Mouse (Mus musculus) left cerebral cortex, postnatal 25 days (tissue): ENCODE results near the gene Gm49354. TPM values are rescaled to one million over a fixed set of nuclear protein-coding genes. Genes with fewer than 3 reads are reported as not detected.
"Not testable (repeated sequence)": the region's sequence is repeated elsewhere in the genome, so short reads cannot be mapped to it uniquely, and the experiment has no call there.

Experiments used
- DNase-seq, 2 experiments: peaks; one replicate each; pipeline ENCODE4 v3.0.0; 2022; ENCODE audit warnings: low spot score in 2 of 2, mixed read lengths in 1 of 2
- intact Hi-C: fragments of 180-260 bp; cut with DNase I; formaldehyde crosslinking; loops from one replicate; pipeline ENCODE4 v1.15.1; 2025
- total RNA-seq, 2 experiments: library from RNA; stranded (reverse); gene quantifications; 2 replicates each; pipeline ENCODE4 v1.2.3; 2021

Gm49354 gene
- not detected for total RNA-seq

- no peak for DNase-seq
- intact Hi-C loops: no loop called here
Observed at GRCm38 (mm10) chr13:59782145-59782544, at the start of gene Gm49354. TSS of gene Gm49354 (minus strand) at chr13:59782245.

- DNase-seq: no peak
- intact Hi-C loops: no loop called here
Observed at GRCm38 (mm10) chr13:59825966-59826365, 43.9 kb upstream of the Gm49354 start.

- intact Hi-C loops: no loop called here
- DNase-seq: peak; percentile 92 to 95
Observed at GRCm38 (mm10) chr13:59822507-59823462, 40.7 kb upstream of the Gm49354 start, which contains the start of gene Tut7. TSS of gene Tut7 (minus strand) at chr13:59823147.

- no peak for DNase-seq
- intact Hi-C loops: no loop called here
Observed at GRCm38 (mm10) chr13:59820836-59821235, 38.8 kb upstream of the Gm49354 start.

- intact Hi-C loops: no loop called here
- no peak for DNase-seq
Observed at GRCm38 (mm10) chr13:59820114-59820513, 38.1 kb upstream of the Gm49354 start.

- DNase-seq: no peak
- intact Hi-C loops: no loop called here
Observed at GRCm38 (mm10) chr13:59817352-59817751, 35.3 kb upstream of the Gm49354 start.

GRCm38 (mm10) chr13:59814109-59814591 lies 32.1 kb upstream of the Gm49354 start:
- no peak for DNase-seq
- intact Hi-C loops: no loop called here

- intact Hi-C loops: no loop called here
- no peak for DNase-seq
Observed at GRCm38 (mm10) chr13:59811581-59811980, 29.5 kb upstream of the Gm49354 start.

GRCm38 (mm10) chr13:59801000-59801399 lies 19.0 kb upstream of the Gm49354 start:
- intact Hi-C loops: no loop called here
- peak; percentile 22 to 74 for DNase-seq

- intact Hi-C loops: no loop called here
- DNase-seq: no peak
Observed at GRCm38 (mm10) chr13:59800077-59800476, 18.0 kb upstream of the Gm49354 start.

- intact Hi-C loops: no loop called here
- DNase-seq: no peak
Observed at GRCm38 (mm10) chr13:59798306-59798705, 16.3 kb upstream of the Gm49354 start.

GRCm38 (mm10) chr13:59796466-59796848 lies 14.4 kb upstream of the Gm49354 start:
- intact Hi-C loops: no loop called here

GRCm38 (mm10) chr13:59795807-59796465 lies 13.9 kb upstream of the Gm49354 start:
- intact Hi-C loops: no loop called here
- DNase-seq: no peak

More at GRCm38 (mm10) chr13:59796466-59796848, 14.4 kb upstream of the Gm49354 start:
- no peak for DNase-seq

- DNase-seq: no peak
- intact Hi-C loops: no loop called here
Observed at GRCm38 (mm10) chr13:59794786-59795185, 12.7 kb upstream of the Gm49354 start.

- DNase-seq, intact Hi-C loops: not testable (repeated sequence)
Observed at GRCm38 (mm10) chr13:59779744-59780264, 2.2 kb downstream of the Gm49354 start.

GRCm38 (mm10) chr13:59779213-59779612 lies 2.8 kb downstream of the Gm49354 start:
- intact Hi-C loops: no loop called here
- no peak for DNase-seq

- intact Hi-C loops: no loop called here
- no peak for DNase-seq
Observed at GRCm38 (mm10) chr13:59775168-59775567, 6.9 kb downstream of the Gm49354 start.

GRCm38 (mm10) chr13:59771257-59771656 lies 10.8 kb downstream of the Gm49354 start:
- intact Hi-C loops: loop anchor here (5.0 kb wide), 1 partner anchor 184 kb away; the partner anchor contains the start of genes Agtpbp1 and Naa35

GRCm38 (mm10) chr13:59770847-59771246 lies 11.2 kb downstream of the Gm49354 start:
- peak in 1 of 2 experiments; percentile 37 for DNase-seq
- intact Hi-C loops: loop anchor here (5.0 kb wide), 1 partner anchor 184 kb away; the partner anchor contains the start of genes Agtpbp1 and Naa35

More at GRCm38 (mm10) chr13:59771257-59771656, 10.8 kb downstream of the Gm49354 start:
- DNase-seq: peak; percentile 62 to 71

- DNase-seq: peak; percentile 87 to 91
- intact Hi-C loops: loop anchor here (5.0 kb wide), 1 partner anchor 183 kb away; the partner anchor contains the start of genes Agtpbp1 and Naa35
Observed at GRCm38 (mm10) chr13:59770164-59770562, 11.9 kb downstream of the Gm49354 start.
